Mouse (Mus musculus): Measurements from ENCODE around the gene Osbpl9. TPM values are rescaled to one million over a fixed set of nuclear protein-coding genes. Genes with fewer than 3 reads are reported as not detected.

Gene Osbpl9
- polyA plus RNA-seq, 1 experiment: 113 TPM

DNA sequence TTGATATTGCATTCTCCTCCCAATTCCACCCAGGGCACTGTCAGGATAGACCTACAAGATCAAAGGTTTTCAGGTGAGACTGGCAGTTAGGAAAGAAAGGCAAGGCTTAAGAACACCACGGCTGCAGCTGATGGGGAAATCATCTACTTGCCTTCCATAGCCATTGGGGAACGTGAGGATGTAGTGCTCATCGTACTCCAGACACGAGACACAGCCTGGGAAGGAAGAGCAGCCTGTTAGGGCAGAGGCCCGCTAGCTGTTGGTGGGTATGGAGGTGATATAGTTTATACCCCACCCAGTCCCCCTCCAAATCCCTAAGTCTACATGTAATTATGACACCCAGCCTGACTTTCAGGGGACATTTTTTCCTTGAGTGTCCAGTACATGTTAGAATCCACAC lies 136.4 kb downstream of the Osbpl9 start:
- TF ChIP-seq POLR2A (IDR thresholded peaks at IDR 0.05; ENCODE audit: low read depth, low read length) (no peak), CTCF (IDR thresholded peaks at IDR 0.05; ENCODE audit: borderline replicate concordance, insufficient read depth, low read length) (no peak)
- no peak overlapping the region for H3K27ac ChIP-seq (ENCODE audit: insufficient read depth, low read length)
- no peaks in the 10 kb centered on the region for H3K4me1 ChIP-seq (ENCODE audit: control insufficient read depth, insufficient read depth, low read length)
- H3K4me3 ChIP-seq (ENCODE audit: insufficient read depth, low read length): no peak overlapping the region

GRCm38 (mm10) chr4:109064941-109065340 lies 137.1 kb downstream of the Osbpl9 start:
- Histone ChIP-seq H3K4me1 (ENCODE audit: control insufficient read depth, insufficient read depth, low read length) (no peaks in the 10 kb centered on the region), H3K27ac (ENCODE audit: insufficient read depth, low read length) (no peak overlapping the region), H3K4me3 (ENCODE audit: insufficient read depth, low read length) (no peak overlapping the region)
- TF ChIP-seq POLR2A (IDR thresholded peaks at IDR 0.05; ENCODE audit: low read depth, low read length) (no peak), CTCF (IDR thresholded peaks at IDR 0.05; ENCODE audit: borderline replicate concordance, insufficient read depth, low read length) (no peak)

- no peak overlapping the region for H3K4me3 ChIP-seq (ENCODE audit: insufficient read depth, low read length)
- TF ChIP-seq CTCF (IDR thresholded peaks at IDR 0.05; ENCODE audit: borderline replicate concordance, insufficient read depth, low read length) (no peak), POLR2A (IDR thresholded peaks at IDR 0.05; ENCODE audit: low read depth, low read length) (no peak)
- H3K27ac ChIP-seq (ENCODE audit: insufficient read depth, low read length): no peak overlapping the region
- H3K4me1 ChIP-seq (ENCODE audit: control insufficient read depth, insufficient read depth, low read length): no peaks in the 10 kb centered on the region
Observed at GRCm38 (mm10) chr4:109059255-109059821, 142.7 kb downstream of the Osbpl9 start.

GRCm38 (mm10) chr4:109057640-109058039 lies 144.4 kb downstream of the Osbpl9 start:
- no peaks in the 10 kb centered on the region for H3K4me1 ChIP-seq (ENCODE audit: control insufficient read depth, insufficient read depth, low read length)
- TF ChIP-seq POLR2A (IDR thresholded peaks at IDR 0.05; ENCODE audit: low read depth, low read length) (no peak), CTCF (IDR thresholded peaks at IDR 0.05; ENCODE audit: borderline replicate concordance, insufficient read depth, low read length) (no peak)
- H3K4me3 ChIP-seq (ENCODE audit: insufficient read depth, low read length): no peak overlapping the region
- no peak overlapping the region for H3K27ac ChIP-seq (ENCODE audit: insufficient read depth, low read length)

DNA sequence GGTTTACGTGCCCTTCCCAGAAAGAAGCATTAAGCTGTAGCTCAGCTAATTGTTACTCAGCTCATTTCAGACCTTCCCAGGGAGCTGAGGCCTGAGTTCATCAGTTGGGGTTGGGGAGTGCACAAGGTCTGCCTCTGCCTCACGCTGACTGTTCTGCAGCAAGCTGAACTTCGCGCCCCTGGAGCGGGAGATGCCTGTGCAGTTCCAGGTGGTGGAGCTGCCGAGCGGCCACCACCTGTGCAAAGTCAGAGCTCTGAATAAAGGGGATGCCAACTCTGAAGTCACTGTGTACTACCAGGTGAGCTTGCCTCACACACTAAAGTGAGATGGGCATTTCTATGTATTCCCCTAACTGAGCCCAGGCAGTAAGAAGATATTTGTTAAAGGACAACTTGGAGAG lies 145.7 kb downstream of the Osbpl9 start:
- Histone ChIP-seq H3K27ac (ENCODE audit: insufficient read depth, low read length) (no peak overlapping the region), H3K4me3 (ENCODE audit: insufficient read depth, low read length) (no peak overlapping the region), H3K4me1 (ENCODE audit: control insufficient read depth, insufficient read depth, low read length) (peaks cover 2% of the 10 kb centered on the region; the same call in 1 of the 2 replicates)
- no peak for TF ChIP-seq CTCF (IDR thresholded peaks at IDR 0.05; ENCODE audit: borderline replicate concordance, insufficient read depth, low read length)
- no peak for TF ChIP-seq POLR2A (IDR thresholded peaks at IDR 0.05; ENCODE audit: low read depth, low read length)

- no peak overlapping the region for H3K4me3 ChIP-seq (ENCODE audit: insufficient read depth, low read length)
- peaks cover 2% of the 10 kb centered on the region; the same call in 1 of the 2 replicates for H3K4me1 ChIP-seq (ENCODE audit: control insufficient read depth, insufficient read depth, low read length)
- no peak overlapping the region for H3K27ac ChIP-seq (ENCODE audit: insufficient read depth, low read length)
- TF ChIP-seq POLR2A (IDR thresholded peaks at IDR 0.05; ENCODE audit: low read depth, low read length) (no peak), CTCF (IDR thresholded peaks at IDR 0.05; ENCODE audit: borderline replicate concordance, insufficient read depth, low read length) (no peak)
Observed at GRCm38 (mm10) chr4:109054003-109054402, 148.1 kb downstream of the Osbpl9 start.

- peak overlapping the region; percentile 31; the same call in 1 of the 2 replicates for H3K27ac ChIP-seq (ENCODE audit: insufficient read depth, low read length)
- H3K4me1 ChIP-seq (ENCODE audit: control insufficient read depth, insufficient read depth, low read length): peaks cover 8% of the 10 kb centered on the region; the same call in 1 of the 2 replicates
- H3K4me3 ChIP-seq (ENCODE audit: insufficient read depth, low read length): no peak overlapping the region
- TF ChIP-seq POLR2A (IDR thresholded peaks at IDR 0.05; ENCODE audit: low read depth, low read length) (no peak), CTCF (IDR thresholded peaks at IDR 0.05; ENCODE audit: borderline replicate concordance, insufficient read depth, low read length) (no peak)
Observed at GRCm38 (mm10) chr4:109052282-109052681, 149.8 kb downstream of the Osbpl9 start.

DNA sequence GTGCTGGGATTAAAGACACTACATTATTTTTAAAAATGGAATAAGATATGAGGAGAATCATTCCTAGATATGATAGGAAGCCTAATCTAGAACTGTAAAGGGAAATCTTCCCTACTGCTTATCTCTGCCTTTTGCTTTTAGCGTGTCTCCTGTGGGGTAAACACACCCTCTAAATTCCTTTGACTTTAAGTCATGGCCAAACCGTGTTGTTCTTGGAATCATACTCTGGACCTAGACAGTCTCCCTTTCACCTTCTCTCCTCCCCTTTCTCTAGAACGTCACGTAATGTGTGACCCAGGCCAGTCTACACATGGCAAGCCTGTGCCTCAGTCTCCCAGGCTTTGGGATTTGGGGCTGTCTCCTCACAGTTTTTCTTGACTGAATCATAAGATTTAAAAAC lies 153.8 kb downstream of the Osbpl9 start:
- H3K27ac ChIP-seq (ENCODE audit: insufficient read depth, low read length): no peak overlapping the region
- no peak overlapping the region for H3K4me3 ChIP-seq (ENCODE audit: insufficient read depth, low read length)
- TF ChIP-seq POLR2A (IDR thresholded peaks at IDR 0.05; ENCODE audit: low read depth, low read length) (no peak), CTCF (IDR thresholded peaks at IDR 0.05; ENCODE audit: borderline replicate concordance, insufficient read depth, low read length) (no peak)
- H3K4me1 ChIP-seq (ENCODE audit: control insufficient read depth, insufficient read depth, low read length): peaks cover 8% of the 10 kb centered on the region; the same call in 1 of the 2 replicates

DNA sequence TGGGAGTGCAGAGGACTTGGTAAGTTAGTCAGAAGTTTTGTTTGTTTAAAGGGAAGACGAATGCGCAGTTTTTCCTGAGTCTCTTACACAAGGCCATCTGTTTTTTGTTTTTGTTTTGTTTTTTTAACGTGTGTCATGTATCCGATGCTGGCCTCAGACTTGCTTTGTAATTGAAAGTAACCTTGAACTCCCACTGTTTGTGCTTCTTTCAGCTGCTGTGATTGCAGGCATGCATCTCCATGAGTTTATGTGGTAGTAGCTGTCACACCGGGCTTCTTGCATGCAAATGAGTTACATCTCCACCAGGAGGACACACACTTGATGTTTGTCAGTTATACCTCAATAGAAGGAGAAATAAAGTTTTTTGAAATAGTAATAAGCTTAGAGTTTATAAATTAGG lies 158.3 kb downstream of the Osbpl9 start:
- Histone ChIP-seq H3K27ac (ENCODE audit: insufficient read depth, low read length) (no peak overlapping the region), H3K4me3 (ENCODE audit: insufficient read depth, low read length) (no peak overlapping the region), H3K4me1 (ENCODE audit: control insufficient read depth, insufficient read depth, low read length) (peaks cover 6% of the 10 kb centered on the region; the same call in 1 of the 2 replicates)
- no peak for TF ChIP-seq CTCF (IDR thresholded peaks at IDR 0.05; ENCODE audit: borderline replicate concordance, insufficient read depth, low read length)
- TF ChIP-seq POLR2A (IDR thresholded peaks at IDR 0.05; ENCODE audit: low read depth, low read length): no peak

GRCm38 (mm10) chr4:109043294-109043693 lies 158.8 kb downstream of the Osbpl9 start:
- Histone ChIP-seq H3K4me3 (ENCODE audit: insufficient read depth, low read length) (no peak overlapping the region), H3K27ac (ENCODE audit: insufficient read depth, low read length) (no peak overlapping the region), H3K4me1 (ENCODE audit: control insufficient read depth, insufficient read depth, low read length) (0 out of 2 replicates have a peak, but pooled peaks cover 4% of the 10 kb centered on the region)
- TF ChIP-seq POLR2A (IDR thresholded peaks at IDR 0.05; ENCODE audit: low read depth, low read length): no peak
